Mouse (Mus musculus) layer of hippocampus, postnatal 10 days (tissue): ENCODE results near the gene Vmn1r24. TPM values are rescaled to one million over a fixed set of nuclear protein-coding genes. Genes with fewer than 3 reads are reported as not detected.
"Not testable (repeated sequence)": the region's sequence is repeated elsewhere in the genome, so short reads cannot be mapped to it uniquely, and the experiment has no call there.

Experiments used
- DNase-seq, 2 experiments: peaks; one replicate each; pipeline ENCODE4 v3.0.0; 2021; ENCODE audit warnings: low spot score in 2 of 2
- long read RNA-seq: library from polyadenylated mRNA; stranded (forward); transcript quantifications from one replicate; pipeline ENCODE4 v2.0.0, GENCODE M21; 2023
- total RNA-seq, 2 experiments: library from RNA; stranded (reverse); gene quantifications; 2 replicates each; pipeline ENCODE4 v1.2.3; 2021

Gene Vmn1r24
- total RNA-seq, result not detected
- long read RNA-seq, result 0 reads

DNA sequence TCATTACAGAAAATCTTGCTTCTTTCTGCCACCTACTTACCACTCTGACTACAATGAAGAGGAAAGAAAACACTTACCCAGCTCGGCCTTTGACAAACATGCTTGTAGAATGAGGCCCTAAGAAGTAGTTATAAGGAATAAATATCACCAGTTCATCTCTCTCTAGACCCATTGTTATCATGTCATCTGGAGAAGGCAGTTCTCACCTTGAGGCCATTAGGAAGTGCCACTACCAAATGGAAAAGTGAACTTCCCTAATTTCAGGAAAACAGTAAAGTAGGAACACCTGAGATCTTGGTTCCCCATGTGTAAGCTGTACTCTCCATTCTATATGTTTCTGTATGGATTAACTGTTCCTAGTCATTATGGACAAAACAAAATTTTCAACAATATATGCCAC lies at the start of gene Vmn1r24:
Gene Vmn1r24 (minus strand): TSS at position 101 of the 400 bp plus-strand sequence.
- not testable (repeated sequence) for DNase-seq

DNA sequence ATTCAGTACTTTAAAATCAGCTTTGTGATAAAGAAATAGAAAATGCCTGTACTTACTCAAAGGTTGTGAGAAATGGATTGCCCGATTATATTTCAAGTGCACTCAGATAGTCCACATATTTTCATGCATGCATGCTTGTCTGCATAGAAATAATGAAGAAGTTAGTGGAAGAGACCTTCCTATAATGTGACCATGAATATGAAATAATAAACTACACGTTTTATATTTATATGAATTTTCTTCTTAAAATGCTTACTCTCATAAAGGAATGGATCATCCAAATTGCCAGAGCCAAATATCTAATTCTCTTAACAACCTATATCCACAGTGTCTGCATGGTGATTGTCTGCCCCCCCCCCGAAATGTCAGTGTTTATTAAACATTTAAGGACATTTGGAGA lies 19.4 kb upstream of the Vmn1r24 start, which contains the start of gene Vmn1r25:
Gene Vmn1r25 (minus strand): TSS at position 101 of the 400 bp plus-strand sequence.
- no peak for DNase-seq

DNA sequence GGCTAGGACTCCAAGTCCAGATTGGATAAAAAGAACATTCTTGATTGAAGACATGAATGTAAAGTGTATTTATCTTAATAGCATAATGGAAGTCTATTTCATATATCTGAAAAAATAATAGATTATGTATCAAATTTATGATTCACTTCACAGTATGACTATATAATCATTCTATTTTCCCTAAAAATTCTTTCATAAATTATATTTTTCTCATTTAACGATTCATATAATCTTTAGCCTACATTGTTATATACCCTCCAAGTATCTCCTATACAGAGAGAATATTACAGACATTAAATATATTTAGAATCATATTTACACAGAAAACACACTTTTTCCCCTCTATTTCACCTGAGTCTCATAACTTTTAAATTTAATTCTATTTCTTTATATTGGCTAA lies 34.6 kb downstream of the Vmn1r24 start, which contains the start of gene Vmn1r23:
Gene Vmn1r23 (minus strand): TSS at position 101 of the 400 bp plus-strand sequence.
- DNase-seq, result no peak

DNA sequence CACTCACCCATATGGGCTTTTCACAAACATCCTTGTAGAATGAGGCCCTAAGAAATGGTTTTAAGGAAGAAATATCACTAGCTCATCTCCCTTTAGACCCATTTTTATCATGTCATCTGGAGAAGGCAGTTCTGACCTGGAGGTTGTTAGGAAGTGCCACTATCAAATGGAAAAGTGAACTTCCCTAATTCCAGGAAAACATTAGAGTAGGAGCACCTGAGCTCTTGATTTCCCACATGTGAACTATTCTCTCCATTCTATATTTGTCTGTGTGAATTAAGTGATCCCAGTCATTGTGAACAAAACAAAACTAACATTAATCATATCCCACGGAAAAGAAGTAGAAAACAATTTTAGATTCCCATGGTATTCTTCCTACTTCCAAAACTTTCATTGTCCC lies 53.4 kb downstream of the Vmn1r24 start, which contains the start of gene Vmn1r22:
Gene Vmn1r22 (minus strand): TSS at position 101 of the 400 bp plus-strand sequence.
- DNase-seq, result no peak

Other genes with a start within 250 kb of the Vmn1r24 start
- gene Vopp1, start 136.3 kb downstream of the Vmn1r24 start, total RNA-seq, result 10 to 100 TPM; 71.8 to 79.0 TPM
- gene Vmn1r21, start 111.2 kb downstream of the Vmn1r24 start, total RNA-seq, result not detected
- not detected for gene Vmn1r22, start 53.5 kb downstream of the Vmn1r24 start, total RNA-seq
- not detected for gene Vmn1r23, start 34.7 kb downstream of the Vmn1r24 start, total RNA-seq
- gene Vmn1r25, start 19.3 kb upstream of the Vmn1r24 start, total RNA-seq, result not detected
- not detected for gene Vmn1r26, start 53.7 kb upstream of the Vmn1r24 start, total RNA-seq